Mouse (Mus musculus) liver, embryonic 16.5 days (tissue): ENCODE measurements around the gene Cyp2w1. TPM values are rescaled to one million over a fixed set of nuclear protein-coding genes. Genes with fewer than 3 reads are reported as not detected.
"Not testable (repeated sequence)": the region's sequence is repeated elsewhere in the genome, so short reads cannot be mapped to it uniquely, and the experiment has no call there.

Experiments
- ATAC-seq: fragments of 200-750 bp; cut with Nextera tagmentation; 2 replicates; pipeline ENCODE4 v1.8.0; 2017; ENCODE audit warnings: low read depth, mild to moderate bottlenecking, moderate number of reproducible peaks, moderate library complexity
- H3K27ac ChIP-seq: fragments of 300-500 bp; sonication (generic); 2 replicates; pipeline ENCODE4 v1.5.1; 2014; ENCODE audit warnings: mild to moderate bottlenecking, low read length
- H3K27me3 ChIP-seq: fragments of 300-500 bp; sonication (generic); 2 replicates; pipeline ENCODE4 v1.6.1; 2014; ENCODE audit warnings: low read depth, low read length, mixed read lengths; ENCODE audit not compliant: control insufficient read depth, insufficient read depth
- H3K36me3 ChIP-seq: fragments of 300-500 bp; sonication (generic); 2 replicates; pipeline ENCODE4 v1.6.1; 2014; ENCODE audit warnings: mild to moderate bottlenecking; ENCODE audit not compliant: control insufficient read depth, insufficient read depth
- H3K4me1 ChIP-seq: fragments of 300-500 bp; sonication (generic); 2 replicates; pipeline ENCODE4 v1.6.1; 2014; ENCODE audit warnings: low read depth, low read length, mixed read lengths; ENCODE audit not compliant: control insufficient read depth
- H3K4me2 ChIP-seq: fragments of 300-500 bp; sonication (generic); 2 replicates; pipeline ENCODE4 v1.6.1; 2014; ENCODE audit warnings: low read depth, low read length, mixed read lengths
- H3K4me3 ChIP-seq: fragments of 300-500 bp; sonication (generic); 2 replicates; pipeline ENCODE4 v1.5.1; 2014; ENCODE audit warnings: low read depth, mild to moderate bottlenecking, low read length
- H3K9ac ChIP-seq: fragments of 300-500 bp; sonication (generic); 2 replicates; pipeline ENCODE4 v1.6.1; 2014; ENCODE audit warnings: low read depth, low read length
- H3K9me3 ChIP-seq: fragments of 300-500 bp; sonication (generic); replicated peaks from 2 replicates; pipeline ENCODE4 v1.6.1; 2016; ENCODE audit warnings: low read length; ENCODE audit not compliant: control insufficient read depth
- WGBS: fragments of 180-500 bp; shearing (Covaris S2); extraction: QIAGEN DNeasy Blood & Tissue Kit; methylation state at CpG from one replicate; pipeline ENCODE4 v1.1.7; 2014; ENCODE audit not compliant: insufficient replicate concordance; 5-methylcytosine and 5-hydroxymethylcytosine counted together
- polyA plus RNA-seq: library from polyadenylated mRNA; unstranded; fragments of >200 nt; fragmentation: Nextera tagmentation; extraction: Ambion mirVana; gene quantifications from 2 replicates; pipeline ENCODE4 v1.2.1, GENCODE M21; 2015

The Cyp2w1 gene
- polyA plus RNA-seq, 1 experiment from 2014 or later = 0.42 TPM

GRCm38 (mm10) chr5:139390324-139391119, 38.1 kb downstream of the Cyp2w1 start:
- Histone ChIP-seq H3K4me1 (peaks cover 87% of the 10 kb centered on the region), H3K4me2 (peak overlapping the region; percentile 80), H3K27ac (peak overlapping the region; percentile 100), H3K4me3 (peak overlapping the region; percentile 78), H3K36me3 (peaks cover 44% of the 10 kb centered on the region), H3K9ac (peak overlapping the region; percentile 96)
- not testable (repeated sequence) for H3K27me3 ChIP-seq, H3K9me3 ChIP-seq
- ATAC-seq = peak; percentile 19
- 30% methylated on average over 5 of the region's 5 CpGs for WGBS

- 77% methylated on average over 11 of the region's 11 CpGs for WGBS
- peak overlapping the region; percentile 76 for H3K4me2 ChIP-seq
- peaks cover 40% of the 10 kb centered on the region for H3K36me3 ChIP-seq
- no peak for ATAC-seq
- no peaks in the 10 kb centered on the region for H3K9me3 ChIP-seq
- peak overlapping the region; percentile 78 for H3K4me3 ChIP-seq
- H3K27ac ChIP-seq = peak overlapping the region; percentile 45
- H3K27me3 ChIP-seq = no peaks in the 10 kb centered on the region
- peaks cover 78% of the 10 kb centered on the region for H3K4me1 ChIP-seq
- peak overlapping the region; percentile 80 for H3K9ac ChIP-seq
Observed at GRCm38 (mm10) chr5:139391309-139391990, 39.0 kb downstream of the Cyp2w1 start.

- Histone ChIP-seq H3K9ac (no peak overlapping the region; the same call in 1 of the 2 replicates), H3K27me3 (no peaks in the 10 kb centered on the region), H3K36me3 (peaks cover 40% of the 10 kb centered on the region), H3K4me1 (peaks cover 73% of the 10 kb centered on the region), H3K27ac (no peak overlapping the region), H3K4me3 (no peak overlapping the region), H3K4me2 (peak overlapping the region; percentile 76; the same call in 1 of the 2 replicates), H3K9me3 (no peaks in the 10 kb centered on the region)
- 89% methylated on average over 37 of the region's 37 CpGs for WGBS
- ATAC-seq = no peak
Observed at GRCm38 (mm10) chr5:139392219-139393196, 40.1 kb downstream of the Cyp2w1 start.

- H3K27ac ChIP-seq = peak overlapping the region; percentile 77
- H3K9me3 ChIP-seq = no peaks in the 10 kb centered on the region
- no peaks in the 10 kb centered on the region for H3K27me3 ChIP-seq
- ATAC-seq = no peak
- no peak overlapping the region for H3K4me2 ChIP-seq
- H3K4me3 ChIP-seq = no peak overlapping the region
- no peak overlapping the region for H3K9ac ChIP-seq
- peaks cover 40% of the 10 kb centered on the region for H3K36me3 ChIP-seq
- WGBS = 93% methylated on average over 16 of the region's 16 CpGs
- peaks cover 73% of the 10 kb centered on the region for H3K4me1 ChIP-seq
Observed at GRCm38 (mm10) chr5:139393197-139393588, 40.8 kb downstream of the Cyp2w1 start.

- Histone ChIP-seq H3K4me1 (peaks cover 69% of the 10 kb centered on the region), H3K27ac (peak overlapping the region; percentile 77), H3K27me3 (no peaks in the 10 kb centered on the region), H3K9ac (peak overlapping the region; percentile 25), H3K4me2 (peak overlapping the region; percentile 17), H3K4me3 (no peak overlapping the region), H3K9me3 (no peaks in the 10 kb centered on the region), H3K36me3 (peaks cover 40% of the 10 kb centered on the region)
- ATAC-seq = peak; percentile 22
- 24% methylated on average over 7 of the region's 7 CpGs for WGBS
Observed at GRCm38 (mm10) chr5:139394399-139394798, 42.0 kb downstream of the Cyp2w1 start.

- Histone ChIP-seq H3K4me2 (no peak overlapping the region), H3K27me3 (no peaks in the 10 kb centered on the region), H3K9ac (no peak overlapping the region), H3K36me3 (peaks cover 40% of the 10 kb centered on the region), H3K9me3 (no peaks in the 10 kb centered on the region), H3K27ac (no peak overlapping the region), H3K4me3 (no peak overlapping the region), H3K4me1 (peaks cover 63% of the 10 kb centered on the region)
- no peak for ATAC-seq
- WGBS = 84% methylated on average over 4 of the region's 4 CpGs
Observed at GRCm38 (mm10) chr5:139395528-139395927, 43.1 kb downstream of the Cyp2w1 start.

- Histone ChIP-seq H3K4me2 (no peak overlapping the region), H3K27me3 (no peaks in the 10 kb centered on the region), H3K36me3 (peaks cover 28% of the 10 kb centered on the region), H3K4me1 (peaks cover 50% of the 10 kb centered on the region), H3K9ac (peak overlapping the region; percentile 11; the same call in 1 of the 2 replicates), H3K27ac (peak overlapping the region; percentile 31), H3K4me3 (no peak overlapping the region), H3K9me3 (no peaks in the 10 kb centered on the region)
- no peak for ATAC-seq
- WGBS = 75% methylated on average over 4 of the region's 4 CpGs
Observed at GRCm38 (mm10) chr5:139397359-139397916, 45.0 kb downstream of the Cyp2w1 start.
